Mouse (Mus musculus) lung, adult 2 months (tissue): ENCODE measurements around the gene Pygo2. TPM values are rescaled to one million over a fixed set of nuclear protein-coding genes. Genes with fewer than 3 reads are reported as not detected.

Source experiments
- DNase-seq: peaks from one replicate; pipeline ENCODE4 v3.0.0; 2022
- H3K4me1 ChIP-seq: fragments of 200-500 bp; 2 replicates; pipeline ENCODE4 v1.6.1; 2011; ENCODE audit warnings: low read length; ENCODE audit not compliant: control insufficient read depth, insufficient read depth
- H3K4me3 ChIP-seq: fragments of 200-500 bp; replicated peaks from 2 replicates; pipeline ENCODE3; 2011; ENCODE audit warnings: low read depth, mild to moderate bottlenecking, control low read depth, low read length; ENCODE audit errors: extremely low read depth
- CTCF ChIP-seq: fragments of 200-500 bp; IDR thresholded peaks from 2 replicates; pipeline ENCODE4 v1.5.1; 2011; ENCODE audit warnings: mild to moderate bottlenecking, low read length, control low read depth; ENCODE audit not compliant: insufficient read depth
- POLR2A ChIP-seq: fragments of 200-500 bp; IDR thresholded peaks from 2 replicates; pipeline ENCODE4 v1.6.1; 2011; ENCODE audit warnings: low read depth, mild to moderate bottlenecking, control low read depth, low read length, borderline replicate concordance; ENCODE audit errors: extremely low read depth
- WGBS: fragments of 180-500 bp; shearing (Covaris S2); methylation state at CpG from one replicate; pipeline ENCODE4 v1.1.7; 2018; 5-methylcytosine and 5-hydroxymethylcytosine counted together
- polyA plus RNA-seq: library from polyadenylated mRNA; depleted of rRNA; stranded (reverse); fragments of >200 nt; gene quantifications from 2 replicates; pipeline ENCODE4 v1.2.3, GENCODE M21; 2012

Pygo2 gene
- polyA plus RNA-seq, 1 experiment, result 60.6 TPM

DNA sequence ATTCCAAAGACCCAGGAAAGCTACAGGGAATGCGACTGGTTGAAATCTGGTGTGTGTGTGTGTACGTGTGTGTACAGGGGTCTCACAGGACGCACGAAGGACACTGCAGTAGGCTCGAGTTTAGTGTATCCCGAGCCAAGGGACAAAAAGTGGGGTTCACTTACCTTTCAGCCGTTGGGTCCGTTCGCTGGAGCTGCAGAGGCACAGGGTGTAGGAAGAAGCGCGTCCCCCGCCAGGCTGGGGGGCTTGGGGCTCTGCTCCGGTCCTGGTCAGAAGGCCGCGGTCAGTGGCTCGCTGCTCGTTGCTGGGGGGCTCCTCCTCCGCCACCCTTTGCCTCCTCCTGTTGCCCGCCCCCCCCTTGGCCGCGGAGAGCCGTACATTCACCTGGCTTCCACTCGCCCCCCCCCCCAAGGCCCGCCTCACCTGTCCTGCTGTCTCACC, 37.1 kb upstream of the Pygo2 start:
- peak; percentile 56 for DNase-seq
- under 1% methylated on average over 23 of the region's 24 CpGs for WGBS

DNA sequence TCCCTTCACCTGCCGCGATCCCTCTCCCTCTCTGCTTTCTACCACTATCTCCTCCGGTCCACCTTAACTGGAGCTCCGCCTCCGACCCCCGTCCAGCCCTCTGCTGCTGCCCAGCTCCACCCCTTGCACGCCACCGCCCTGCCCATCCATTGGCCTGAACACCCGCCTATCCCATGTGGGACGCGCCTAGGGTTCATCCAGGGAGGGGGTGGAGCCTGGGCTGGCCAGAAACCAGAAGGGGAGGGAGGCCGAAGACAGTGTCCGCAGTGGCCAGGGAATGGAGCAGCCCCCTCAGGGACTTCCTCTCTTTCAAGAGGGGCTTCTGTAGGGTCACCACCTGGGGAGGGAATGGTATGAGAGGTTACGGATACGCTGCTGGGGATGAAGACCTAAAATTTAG, 36.4 kb upstream of the Pygo2 start:
- Histone ChIP-seq H3K4me3 (peak overlapping the region; percentile 82), H3K4me1 (peaks cover 23% of the 10 kb centered on the region)
- DNase-seq, result peak; percentile 98
- TF ChIP-seq CTCF (no peak), POLR2A (peak; percentile 84; the same call in 1 of the 2 replicates)
- under 1% methylated on average over 15 of the region's 15 CpGs for WGBS

More for the DNA sequence above, 37.1 kb upstream of the Pygo2 start:
- TF ChIP-seq CTCF, result no peak
- no peak for TF ChIP-seq POLR2A
- peak overlapping the region; percentile 85 for H3K4me3 ChIP-seq
- peaks cover 29% of the 10 kb centered on the region for H3K4me1 ChIP-seq

DNA sequence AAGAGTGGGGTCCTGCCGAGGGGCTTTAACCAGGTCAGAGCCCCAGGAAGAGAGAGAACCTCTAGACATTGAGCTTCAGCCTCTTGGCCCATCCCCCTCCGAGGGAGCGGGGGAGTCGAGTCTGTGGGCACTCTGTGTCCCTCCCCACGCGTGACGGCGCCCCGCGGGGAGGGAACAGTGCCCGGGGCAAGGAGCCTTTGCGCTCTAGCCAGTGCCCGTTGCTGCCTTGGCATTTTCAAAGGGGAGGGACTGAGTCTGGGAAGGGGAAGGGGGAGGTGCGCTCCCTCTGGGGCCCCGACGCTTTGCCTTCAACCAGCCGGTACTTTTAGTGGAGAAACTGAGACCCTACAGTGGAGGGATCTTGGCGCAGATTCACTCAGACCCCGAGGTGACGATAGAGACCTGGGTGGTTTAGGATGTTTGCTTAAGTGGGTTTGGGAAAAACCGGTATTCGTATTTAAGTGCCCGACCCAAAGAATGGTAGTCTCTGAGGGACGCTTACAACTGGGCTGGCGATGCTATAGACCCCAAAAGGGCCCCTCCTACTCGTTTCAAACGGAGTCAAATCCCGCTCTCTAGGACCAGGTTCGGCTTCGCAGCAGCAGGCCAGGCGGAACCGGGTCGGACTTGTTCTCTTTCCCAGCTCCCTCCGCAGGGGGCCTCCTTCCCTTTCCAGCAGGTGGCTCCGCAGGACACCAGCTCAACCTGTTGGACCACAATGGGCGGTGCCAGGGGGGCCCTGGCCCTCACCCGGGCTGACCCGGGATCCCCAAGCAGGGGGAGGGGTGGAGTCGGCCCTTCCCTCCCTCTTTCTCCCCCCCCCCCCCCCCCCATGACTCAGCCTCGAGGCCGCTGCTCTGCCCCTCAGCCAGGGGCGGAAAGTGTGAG, 35.8 kb upstream of the Pygo2 start, which contains the start of gene Zbtb7b:
Zbtb7b (minus strand) TSS at position 771 of the 888 bp plus-strand sequence.
- TF ChIP-seq CTCF, result no peak
- peak; percentile 50; the same call in 1 of the 2 replicates for TF ChIP-seq POLR2A
- peak within 1 kb of the TSS; percentile 82 for H3K4me3 ChIP-seq
- under 1% methylated on average over 42 of the region's 42 CpGs for WGBS
- peaks cover 23% of the 10 kb centered on the region for H3K4me1 ChIP-seq
- DNase-seq, result peak; percentile 87

DNA sequence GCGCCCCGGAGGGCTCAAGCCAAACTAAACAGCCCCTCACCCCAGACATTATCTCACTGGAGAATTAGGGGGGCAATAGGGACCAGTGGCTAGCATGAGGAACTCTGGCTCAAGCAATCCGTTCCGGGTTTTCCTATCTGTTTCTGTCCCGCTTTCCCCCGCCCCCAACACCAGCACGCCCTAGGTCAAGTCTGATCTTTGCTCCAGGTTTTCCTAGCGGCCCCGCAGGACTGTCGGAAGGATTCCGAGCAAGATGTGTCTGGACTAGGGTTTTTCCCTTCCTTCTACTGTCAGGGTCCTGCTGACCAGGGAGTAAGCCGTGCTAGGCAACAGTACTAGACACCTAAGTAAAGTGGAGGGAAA, 35.1 kb upstream of the Pygo2 start:
- under 1% methylated on average over 12 of the region's 12 CpGs for WGBS
- H3K4me3 ChIP-seq, result peak overlapping the region; percentile 50
- peaks cover 21% of the 10 kb centered on the region for H3K4me1 ChIP-seq
- peak; percentile 84 for DNase-seq
- TF ChIP-seq CTCF, result no peak
- peak; percentile 72; the same call in 1 of the 2 replicates for TF ChIP-seq POLR2A

DNA sequence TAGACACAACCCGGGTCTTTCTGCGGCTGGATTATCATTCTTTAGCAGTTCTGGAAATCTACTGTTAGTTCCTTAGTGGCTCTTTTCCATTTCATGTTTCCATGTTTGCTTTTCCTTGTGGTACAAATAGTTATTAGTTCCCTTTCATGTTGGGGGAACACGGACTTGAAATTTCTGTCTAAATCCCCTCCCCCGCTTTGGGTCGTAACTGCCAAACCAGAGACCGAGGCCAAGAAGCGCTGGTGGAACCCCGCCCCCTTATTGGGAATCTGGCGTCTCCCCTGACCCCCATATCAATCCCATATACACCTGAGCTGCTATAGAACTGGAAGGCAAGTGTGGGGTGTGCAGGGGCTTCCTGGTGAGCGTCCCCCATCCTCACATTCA, 34.6 kb upstream of the Pygo2 start:
- 7% methylated on average over 10 of the region's 10 CpGs for WGBS
- peak; percentile 39 for DNase-seq
- TF ChIP-seq CTCF, result no peak
- TF ChIP-seq POLR2A, result no peak
- Histone ChIP-seq H3K4me1 (peaks cover 18% of the 10 kb centered on the region), H3K4me3 (peak overlapping the region; percentile 61)

DNA sequence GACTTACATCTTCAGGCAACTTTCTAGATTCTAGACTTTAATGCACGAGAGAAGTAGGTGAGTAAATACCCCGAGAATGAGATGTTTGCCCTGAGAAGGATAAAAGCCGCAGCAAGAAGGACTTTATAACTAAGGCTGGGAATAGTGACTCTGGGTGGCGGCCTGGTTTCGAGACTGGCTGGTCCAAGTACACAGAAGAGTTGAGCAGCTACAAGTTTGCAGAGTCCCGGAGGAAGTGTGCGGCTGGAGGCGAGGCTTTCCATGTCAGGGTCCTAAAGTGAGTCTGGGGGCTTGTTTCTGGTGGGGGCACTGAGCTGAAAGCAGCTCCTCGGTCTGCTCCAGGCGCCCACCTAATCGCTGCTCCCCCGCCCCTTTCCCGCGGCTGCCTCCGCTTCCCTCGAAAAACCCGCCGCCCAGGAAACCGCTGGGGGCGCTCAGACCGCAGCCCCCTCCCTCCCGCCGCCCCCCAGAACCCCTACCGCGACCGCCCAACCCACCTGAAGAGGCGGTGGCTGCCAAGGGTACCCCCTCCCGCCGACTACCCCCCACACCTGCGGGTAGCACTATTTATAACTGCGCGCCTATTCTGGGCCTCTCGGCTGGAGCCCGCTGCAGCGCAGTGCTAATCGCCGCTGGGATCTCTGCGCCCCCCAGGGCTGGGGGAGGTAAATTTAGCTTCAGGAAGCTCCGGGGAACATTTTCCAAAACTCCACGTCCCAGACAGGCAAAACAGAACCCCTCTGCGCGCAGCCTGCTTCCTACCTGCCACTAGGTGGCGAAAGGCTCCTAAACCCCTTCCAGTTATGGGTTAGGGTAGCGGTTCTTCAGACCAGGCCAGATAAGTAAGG, 34.0 kb upstream of the Pygo2 start:
- WGBS, result 1% methylated on average over 42 of the region's 44 CpGs
- H3K4me1 ChIP-seq, result peaks cover 14% of the 10 kb centered on the region
- peak overlapping the region; percentile 61 for H3K4me3 ChIP-seq
- peak; percentile 67 for DNase-seq
- TF ChIP-seq CTCF (peak; percentile 84), POLR2A (peak; percentile 22; the same call in 1 of the 2 replicates)

DNA sequence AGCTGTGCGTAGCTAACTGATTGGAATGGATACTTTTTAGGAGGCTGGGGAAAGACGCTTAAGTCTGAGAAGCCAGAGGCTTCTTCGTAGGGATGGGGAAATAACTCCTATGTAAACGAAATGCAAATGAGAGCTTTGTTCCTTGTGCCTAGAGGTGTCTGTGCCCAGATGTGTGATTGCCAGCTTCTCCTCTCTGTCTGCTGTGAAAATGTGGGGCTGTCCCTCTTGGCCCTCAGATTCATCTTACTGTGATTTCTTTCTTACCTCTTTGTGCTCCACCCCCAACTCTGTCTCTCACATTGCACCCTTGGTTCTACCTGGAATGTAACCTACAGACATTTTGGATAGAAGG, 33.4 kb upstream of the Pygo2 start:
- DNase-seq, result no peak
- H3K4me3 ChIP-seq, result no peak overlapping the region
- WGBS, result under 1% methylated on average over 4 of the region's 4 CpGs
- H3K4me1 ChIP-seq, result peaks cover 11% of the 10 kb centered on the region
- TF ChIP-seq POLR2A, result no peak
- TF ChIP-seq CTCF, result no peak

DNA sequence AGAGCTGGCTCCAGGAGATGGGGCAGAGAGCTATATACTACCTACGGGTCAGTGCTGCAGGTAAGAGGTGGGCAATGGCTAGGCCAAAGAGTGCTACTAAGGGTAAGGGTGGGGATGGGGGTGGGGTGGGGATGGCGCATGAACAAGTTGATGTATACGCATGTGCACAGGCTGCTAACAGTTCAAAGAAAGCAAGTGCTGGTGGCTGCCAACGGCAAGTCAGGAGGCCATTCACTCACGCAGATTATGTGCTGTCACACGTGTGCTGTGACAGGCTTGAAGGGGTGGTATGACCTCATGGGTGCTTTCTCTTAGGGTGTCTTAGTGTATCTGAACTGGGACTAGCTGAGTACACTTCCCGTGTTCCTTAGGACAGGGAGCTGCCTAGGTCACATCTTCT, 28.7 kb upstream of the Pygo2 start:
- H3K4me1 ChIP-seq, result peaks cover 3% of the 10 kb centered on the region; the same call in 1 of the 2 replicates
- 87% methylated on average over 7 of the region's 7 CpGs for WGBS
- no peak for DNase-seq
- TF ChIP-seq CTCF, result no peak
- TF ChIP-seq POLR2A, result no peak
- H3K4me3 ChIP-seq, result no peak overlapping the region

DNA sequence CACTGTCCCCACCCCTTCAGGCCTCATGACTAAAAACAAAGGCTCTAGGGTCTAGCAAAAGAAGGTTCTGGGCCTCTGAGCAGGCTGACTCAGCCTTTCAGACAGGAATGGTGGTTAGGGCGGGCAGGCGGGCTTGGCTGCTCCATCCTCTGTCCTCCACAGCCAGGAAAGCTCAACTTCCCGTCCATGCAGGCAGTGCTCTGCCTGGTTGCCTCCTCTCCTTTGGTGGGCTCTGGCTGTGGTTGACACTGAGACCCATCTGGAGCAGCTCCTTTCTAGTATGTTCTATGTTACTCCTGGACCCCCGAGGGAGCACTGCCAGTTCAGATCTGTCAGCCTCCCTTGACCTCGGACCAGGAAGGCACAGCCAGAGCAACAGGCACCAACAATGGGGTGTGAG, 27.3 kb upstream of the Pygo2 start, which contains the start of gene Lenep:
Lenep (minus strand) TSS at position 101 of the 400 bp plus-strand sequence.
- no peak within 1 kb of the TSS for H3K4me3 ChIP-seq
- H3K4me1 ChIP-seq, result no peaks in the 10 kb centered on the region
- no peak for DNase-seq
- 74% methylated on average over 5 of the region's 5 CpGs for WGBS
- TF ChIP-seq POLR2A (no peak), CTCF (no peak)
